Mouse (Mus musculus): ENCODE measurements around the gene Fam213a. TPM values are rescaled to one million over a fixed set of nuclear protein-coding genes. Genes with fewer than 3 reads are reported as not detected.
A peak's percentile ranks its signal among the peaks of the same experiment; 100 is the strongest.

Fam213a gene
- polyA plus RNA-seq, 1 experiment = 3.2 TPM

GRCm38 (mm10) chr14:40965507-40966356, 47.9 kb downstream of the Fam213a start:
- no peaks in the 10 kb centered on the region for H3K36me3 ChIP-seq (ENCODE audit: control insufficient read depth, insufficient read depth)
- peaks cover 52% of the 10 kb centered on the region for H3K79me2 ChIP-seq (ENCODE audit: control insufficient read depth, insufficient read depth)
- H3K79me3 ChIP-seq (ENCODE audit: low read depth) = peaks cover 43% of the 10 kb centered on the region
- no peak for TF ChIP-seq CTCF (IDR thresholded peaks at IDR 0.05; ENCODE audit: control insufficient read depth, insufficient read depth, insufficient read length)
- TF ChIP-seq MYOG (IDR thresholded peaks at IDR 0.05; ENCODE audit: control insufficient read depth, extremely low read depth, insufficient read length) = no peak
- TF ChIP-seq MAX (IDR thresholded peaks at IDR 0.05) = no peak
- no peak for TF ChIP-seq MYOD1 (IDR thresholded peaks at IDR 0.05; ENCODE audit: control insufficient read depth, insufficient read length, low read depth)
- no peak for TF ChIP-seq CEBPB (IDR thresholded peaks at IDR 0.05; ENCODE audit: low read depth)
- TF ChIP-seq FOSL1 (IDR thresholded peaks at IDR 0.05; ENCODE audit: insufficient read depth, low read length, poor library complexity, severe bottlenecking) = no peak
- no peak for TF ChIP-seq USF1 (IDR thresholded peaks at IDR 0.05; ENCODE audit: low read depth)
- H3K27me3 ChIP-seq (ENCODE audit: control insufficient read depth, insufficient read depth, insufficient read length) = no peaks in the 10 kb centered on the region
- peak overlapping the region; percentile 69 for H3K4me3 ChIP-seq (ENCODE audit: insufficient read depth, poor library complexity, severe bottlenecking)
- H3ac ChIP-seq (ENCODE audit: control insufficient read depth, insufficient read length, low read depth) = peak overlapping the region; percentile 100

GRCm38 (mm10) chr14:40964881-40965280, 48.7 kb downstream of the Fam213a start:
- TF ChIP-seq MAX (IDR thresholded peaks at IDR 0.05) (no peak), CEBPB (IDR thresholded peaks at IDR 0.05; ENCODE audit: low read depth) (no peak), FOSL1 (IDR thresholded peaks at IDR 0.05; ENCODE audit: insufficient read depth, low read length, poor library complexity, severe bottlenecking) (no peak), USF1 (IDR thresholded peaks at IDR 0.05; ENCODE audit: low read depth) (no peak), MYOG (IDR thresholded peaks at IDR 0.05; ENCODE audit: control insufficient read depth, extremely low read depth, insufficient read length) (no peak), MYOD1 (IDR thresholded peaks at IDR 0.05; ENCODE audit: control insufficient read depth, insufficient read length, low read depth) (no peak), CTCF (IDR thresholded peaks at IDR 0.05; ENCODE audit: control insufficient read depth, insufficient read depth, insufficient read length) (no peak)
- H3K4me3 ChIP-seq (ENCODE audit: insufficient read depth, poor library complexity, severe bottlenecking) = no peak overlapping the region
- H3K79me2 ChIP-seq (ENCODE audit: control insufficient read depth, insufficient read depth) = peaks cover 61% of the 10 kb centered on the region
- peaks cover 51% of the 10 kb centered on the region for H3K79me3 ChIP-seq (ENCODE audit: low read depth)
- H3K27me3 ChIP-seq (ENCODE audit: control insufficient read depth, insufficient read depth, insufficient read length) = no peaks in the 10 kb centered on the region
- H3ac ChIP-seq (ENCODE audit: control insufficient read depth, insufficient read length, low read depth) = no peak overlapping the region
- H3K36me3 ChIP-seq (ENCODE audit: control insufficient read depth, insufficient read depth) = peaks cover 1% of the 10 kb centered on the region

DNA sequence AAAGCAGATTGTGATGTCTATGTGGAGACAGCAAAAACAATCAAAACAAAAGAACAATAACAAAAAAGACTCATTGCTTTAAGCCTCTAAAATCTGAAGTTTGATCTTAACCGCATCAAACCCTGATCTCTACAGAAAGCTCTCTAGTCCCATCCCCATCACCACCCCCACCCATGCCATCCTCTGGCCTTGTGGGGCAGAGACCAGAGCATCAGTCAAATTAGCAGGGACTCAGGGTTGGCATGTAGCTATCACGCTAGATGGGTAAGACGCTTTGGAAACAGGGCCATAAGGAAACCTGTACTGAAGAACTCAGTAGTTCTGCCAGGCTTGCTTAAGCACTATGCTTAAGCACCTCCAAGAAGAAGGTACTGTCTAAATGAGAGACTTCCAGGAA, 49.4 kb downstream of the Fam213a start:
- H3ac ChIP-seq (ENCODE audit: control insufficient read depth, insufficient read length, low read depth) = no peak overlapping the region
- no peak for TF ChIP-seq USF1 (IDR thresholded peaks at IDR 0.05; ENCODE audit: low read depth)
- no peak for TF ChIP-seq CEBPB (IDR thresholded peaks at IDR 0.05; ENCODE audit: low read depth)
- TF ChIP-seq MYOD1 (IDR thresholded peaks at IDR 0.05; ENCODE audit: control insufficient read depth, insufficient read length, low read depth) = no peak
- no peak for TF ChIP-seq MYOG (IDR thresholded peaks at IDR 0.05; ENCODE audit: control insufficient read depth, extremely low read depth, insufficient read length)
- TF ChIP-seq FOSL1 (IDR thresholded peaks at IDR 0.05; ENCODE audit: insufficient read depth, low read length, poor library complexity, severe bottlenecking) = no peak
- no peak for TF ChIP-seq CTCF (IDR thresholded peaks at IDR 0.05; ENCODE audit: control insufficient read depth, insufficient read depth, insufficient read length)
- no peak for TF ChIP-seq MAX (IDR thresholded peaks at IDR 0.05)
- peaks cover 67% of the 10 kb centered on the region for H3K79me2 ChIP-seq (ENCODE audit: control insufficient read depth, insufficient read depth)
- H3K79me3 ChIP-seq (ENCODE audit: low read depth) = peaks cover 57% of the 10 kb centered on the region
- H3K27me3 ChIP-seq (ENCODE audit: control insufficient read depth, insufficient read depth, insufficient read length) = no peaks in the 10 kb centered on the region
- H3K36me3 ChIP-seq (ENCODE audit: control insufficient read depth, insufficient read depth) = peaks cover 7% of the 10 kb centered on the region
- no peak overlapping the region for H3K4me3 ChIP-seq (ENCODE audit: insufficient read depth, poor library complexity, severe bottlenecking)

DNA sequence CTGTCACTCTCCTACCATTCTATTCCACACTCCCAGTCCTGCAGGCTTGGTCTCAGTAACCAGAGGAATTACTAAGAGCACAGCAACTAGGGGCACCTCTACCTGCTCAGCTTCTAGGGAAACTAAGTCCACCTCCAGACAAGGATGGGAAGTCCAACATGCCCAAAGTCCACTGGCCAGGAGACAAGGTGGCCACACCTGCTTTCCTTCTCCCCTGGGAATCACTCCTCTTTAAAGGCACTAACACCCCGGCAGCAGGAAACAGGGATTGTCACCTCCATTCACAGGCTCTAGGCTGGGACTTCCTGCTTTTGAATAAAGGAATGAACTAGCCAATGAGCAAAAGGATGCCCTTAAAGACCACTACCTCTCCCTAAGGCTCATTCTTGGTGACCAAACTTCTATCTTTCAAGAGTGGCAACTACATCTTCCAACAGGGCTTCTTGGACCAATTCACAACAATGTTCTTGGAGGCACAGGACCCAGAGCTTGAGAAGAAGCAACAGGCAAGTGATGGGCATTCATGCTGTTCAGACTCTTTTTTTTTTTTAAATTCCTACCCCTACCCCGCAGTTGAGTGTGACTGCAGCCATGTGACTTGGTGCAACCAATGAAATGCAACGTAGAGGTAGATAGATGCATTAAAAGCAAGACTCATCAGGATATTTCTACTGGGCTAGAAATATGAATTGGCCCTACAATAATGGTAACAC, 49.9 kb downstream of the Fam213a start:
- Histone ChIP-seq H3ac (ENCODE audit: control insufficient read depth, insufficient read length, low read depth) (no peak overlapping the region), H3K36me3 (ENCODE audit: control insufficient read depth, insufficient read depth) (peaks cover 8% of the 10 kb centered on the region), H3K4me3 (ENCODE audit: insufficient read depth, poor library complexity, severe bottlenecking) (no peak overlapping the region), H3K79me2 (ENCODE audit: control insufficient read depth, insufficient read depth) (peaks cover 73% of the 10 kb centered on the region), H3K79me3 (ENCODE audit: low read depth) (peaks cover 63% of the 10 kb centered on the region), H3K27me3 (ENCODE audit: control insufficient read depth, insufficient read depth, insufficient read length) (no peaks in the 10 kb centered on the region)
- TF ChIP-seq USF1 (IDR thresholded peaks at IDR 0.05; ENCODE audit: low read depth) (peak; percentile 16), CEBPB (IDR thresholded peaks at IDR 0.05; ENCODE audit: low read depth) (no peak)

- Histone ChIP-seq H3K4me3 (ENCODE audit: insufficient read depth, poor library complexity, severe bottlenecking) (no peak overlapping the region), H3ac (ENCODE audit: control insufficient read depth, insufficient read length, low read depth) (no peak overlapping the region), H3K36me3 (ENCODE audit: control insufficient read depth, insufficient read depth) (peaks cover 8% of the 10 kb centered on the region), H3K79me3 (ENCODE audit: low read depth) (peaks cover 72% of the 10 kb centered on the region), H3K79me2 (ENCODE audit: control insufficient read depth, insufficient read depth) (peaks cover 83% of the 10 kb centered on the region), H3K27me3 (ENCODE audit: control insufficient read depth, insufficient read depth, insufficient read length) (no peaks in the 10 kb centered on the region)
- no peak for TF ChIP-seq FOSL1 (IDR thresholded peaks at IDR 0.05; ENCODE audit: insufficient read depth, low read length, poor library complexity, severe bottlenecking)
- TF ChIP-seq MYOD1 (IDR thresholded peaks at IDR 0.05; ENCODE audit: control insufficient read depth, insufficient read length, low read depth) = peak; percentile 98
- no peak for TF ChIP-seq MAX (IDR thresholded peaks at IDR 0.05)
- TF ChIP-seq CEBPB (IDR thresholded peaks at IDR 0.05; ENCODE audit: low read depth) = no peak
- no peak for TF ChIP-seq MYOG (IDR thresholded peaks at IDR 0.05; ENCODE audit: control insufficient read depth, extremely low read depth, insufficient read length)
- no peak for TF ChIP-seq CTCF (IDR thresholded peaks at IDR 0.05; ENCODE audit: control insufficient read depth, insufficient read depth, insufficient read length)
Observed at GRCm38 (mm10) chr14:40962365-40963290, 51.0 kb downstream of the Fam213a start.
